Comparison of ENCODE assay signal across 8 mouse cellular contexts in genomic region chr14:31337406-31337805, GRCm38 (mm10). TPM values are rescaled to one million over a fixed set of nuclear protein-coding genes. Genes with fewer than 3 reads are reported as not detected.
DNase-seq lines count a peak whose midpoint lies in the region; ATAC-seq and TF ChIP-seq lines count a peak whose summit lies in the region.

No protein-coding gene starts in this region.

- H3K4me3 ChIP-seq in kidney, embryonic 16.5 days (ENCODE audit: low read length) = peak overlapping the region; percentile 81
- peak overlapping the region; percentile 92 for H3K4me3 ChIP-seq in bone marrow, adult 2 months (replicated peaks; ENCODE audit: control insufficient read depth, low read depth, low read length)
- H3K4me3 ChIP-seq in hindbrain, embryonic 15.5 days = peak overlapping the region; percentile 64
- peak overlapping the region; percentile 91 for H3K4me3 ChIP-seq in midbrain, embryonic 15.5 days

- 42% methylated on average over 7 of the region's 7 CpGs for WGBS in kidney, embryonic 16.5 days
- WGBS in bone marrow, adult 2 months = 1% methylated on average over 7 of the region's 7 CpGs
- WGBS in hindbrain, embryonic 15.5 days = 49% methylated on average over 7 of the region's 7 CpGs
- WGBS in midbrain, embryonic 15.5 days = 44% methylated on average over 7 of the region's 7 CpGs

- no peaks in the 10 kb centered on the region for H3K27me3 ChIP-seq in kidney, embryonic 16.5 days (ENCODE audit: insufficient read depth, low read length)
- no peaks in the 10 kb centered on the region for H3K27me3 ChIP-seq in hindbrain, embryonic 15.5 days
- H3K27me3 ChIP-seq in midbrain, embryonic 15.5 days (replicated peaks) = 0 out of 2 replicates have a peak, but pooled peaks cover 4% of the 10 kb centered on the region

- no peak for TF ChIP-seq POLR2A in bone marrow, adult 2 months (IDR thresholded peaks at IDR 0.05; ENCODE audit: borderline replicate concordance, control insufficient read depth, low read depth, low read length)

- peak overlapping the region; percentile 73 for H3K4me2 ChIP-seq in kidney, embryonic 16.5 days (replicated peaks; ENCODE audit: low read depth, low read length)
- H3K4me2 ChIP-seq in hindbrain, embryonic 15.5 days = peak overlapping the region; percentile 56
- peak overlapping the region; percentile 56 for H3K4me2 ChIP-seq in midbrain, embryonic 15.5 days

- H3K9ac ChIP-seq in kidney, embryonic 16.5 days (replicated peaks; ENCODE audit: low read length) = peak overlapping the region; percentile 87
- peak overlapping the region; percentile 76 for H3K9ac ChIP-seq in hindbrain, embryonic 15.5 days
- H3K9ac ChIP-seq in midbrain, embryonic 15.5 days = peak overlapping the region; percentile 78

- TF ChIP-seq CTCF in bone marrow, adult 2 months (IDR thresholded peaks at IDR 0.05; ENCODE audit: control insufficient read depth, insufficient read depth, low read length) = no peak

- no peak for ATAC-seq in kidney, embryonic 16.5 days (ENCODE audit: low FRiP score, low TSS enrichment)
- no peak for ATAC-seq in hindbrain, embryonic 15.5 days (ENCODE audit: low FRiP score, low read depth)
- no peak for ATAC-seq in midbrain, embryonic 15.5 days (replicated peaks)

- no peaks in the 10 kb centered on the region for H3K9me3 ChIP-seq in kidney, embryonic 16.5 days (ENCODE audit: low read length)
- H3K9me3 ChIP-seq in hindbrain, embryonic 15.5 days = no peaks in the 10 kb centered on the region
- H3K9me3 ChIP-seq in midbrain, embryonic 15.5 days = no peaks in the 10 kb centered on the region

- no peak overlapping the region for H3K27ac ChIP-seq in kidney, embryonic 16.5 days (ENCODE audit: low read length)
- no peak overlapping the region for H3K27ac ChIP-seq in bone marrow, adult 2 months (ENCODE audit: control insufficient read depth, insufficient read depth, low read depth, low read length, poor library complexity)
- peak overlapping the region; percentile 92 for H3K27ac ChIP-seq in hindbrain, embryonic 15.5 days (replicated peaks)
- H3K27ac ChIP-seq in midbrain, embryonic 15.5 days = no peak overlapping the region

- DNase-seq in kidney, adult 18-20 months = no peak
- DNase-seq in urinary bladder, postnatal 4 days (ENCODE audit: low spot score in 2 of 2) = no peak
- no peak for DNase-seq in adrenal gland, adult (ENCODE audit: inconsistent age in 2 of 2, low spot score in 1 of 2)
- no peak for DNase-seq in retina, embryonic 14.5 days (ENCODE audit: low spot score)

- H3K36me3 ChIP-seq in kidney, embryonic 16.5 days (ENCODE audit: insufficient read depth, low read length) = peaks cover 7% of the 10 kb centered on the region
- H3K36me3 ChIP-seq in hindbrain, embryonic 15.5 days = no peaks in the 10 kb centered on the region
- 0 out of 2 replicates have a peak, but pooled peaks cover 3% of the 10 kb centered on the region for H3K36me3 ChIP-seq in midbrain, embryonic 15.5 days (replicated peaks)

- peaks cover 12% of the 10 kb centered on the region for H3K4me1 ChIP-seq in kidney, embryonic 16.5 days (ENCODE audit: insufficient read depth, low read length)
- H3K4me1 ChIP-seq in bone marrow, adult 2 months (ENCODE audit: control insufficient read depth, insufficient read depth, low read length) = no peaks in the 10 kb centered on the region; the same call in 1 of the 2 replicates
- peaks cover 27% of the 10 kb centered on the region for H3K4me1 ChIP-seq in hindbrain, embryonic 15.5 days (replicated peaks)
- peaks cover 24% of the 10 kb centered on the region for H3K4me1 ChIP-seq in midbrain, embryonic 15.5 days

RNA-seq across cellular contexts. Expression of gene Capn7, which starts 1.0 kb away (rescaled TPM):
- 45.0 and 48.8 TPM in 2 replicates for polyA plus RNA-seq in kidney, embryonic 16.5 days (2015; fragmentation: Nextera tagmentation; extraction: Ambion mirVana)
- 13.1 and 14.8 TPM in 2 replicates for polyA plus RNA-seq in bone marrow, adult 2 months (2011; ENCODE audit: insufficient read depth, insufficient read length, low replicate concordance, missing spikeins)
- 80.2 and 83.1 TPM in 2 replicates for polyA plus RNA-seq in hindbrain, embryonic 15.5 days (2015; fragmentation: Nextera tagmentation; extraction: Ambion mirVana)
- polyA plus RNA-seq in midbrain, embryonic 15.5 days (2015; fragmentation: Nextera tagmentation; extraction: Ambion mirVana) = 85.9 and 89.5 TPM in 2 replicates

RNA-seq across cellular contexts. Expression of gene Dnah1, which starts 13.7 kb away (rescaled TPM):
- 7.4 and 7.7 TPM in 2 replicates for polyA plus RNA-seq in kidney, embryonic 16.5 days (2015; fragmentation: Nextera tagmentation; extraction: Ambion mirVana)
- 0.13 and 0.27 TPM in 2 replicates for polyA plus RNA-seq in bone marrow, adult 2 months (2011; ENCODE audit: insufficient read depth, insufficient read length, low replicate concordance, missing spikeins)
- polyA plus RNA-seq in hindbrain, embryonic 15.5 days (2015; fragmentation: Nextera tagmentation; extraction: Ambion mirVana) = 4.4 and 4.6 TPM in 2 replicates
- 4.6 and 4.9 TPM in 2 replicates for polyA plus RNA-seq in midbrain, embryonic 15.5 days (2015; fragmentation: Nextera tagmentation; extraction: Ambion mirVana)
